In genomic region chr4:56909568-56909967, GRCm38 (mm10) we compare ENCODE assay signal across 27 mouse cellular contexts. TPM values are rescaled to one million over a fixed set of nuclear protein-coding genes. Genes with fewer than 3 reads are reported as not detected.
DNase-seq lines count a peak whose midpoint lies in the region; ATAC-seq lines count a peak whose summit lies in the region.
"Had no signal": no experiment of that assay in that cellular context is flagged by ENCODE, and none has a peak within 500 bp of the region (broad histone marks: within the 10 kb centered on the region; RNA-seq: fewer than 3 reads in every experiment).

No protein-coding gene starts in this region.

- H3K9me3 ChIP-seq in limb, embryonic 12.5 days = no peaks in the 10 kb centered on the region
- no peaks in the 10 kb centered on the region for H3K9me3 ChIP-seq in heart, embryonic 10.5 days
- H3K9me3 ChIP-seq: forebrain, embryonic 12.5 days; heart, embryonic 13.5 days; megakaryocyte, embryonic 14.5 days had no signal

- DNase-seq in embryo, embryonic 11 days = peak; percentile 39
- no peak for DNase-seq in embryo, embryonic 9.5 days (ENCODE audit: extremely low spot score)
- peak; percentile 14 for DNase-seq in right cerebral cortex, postnatal 25 days
- no peak for DNase-seq in right cerebral cortex, postnatal 10 days (ENCODE audit: low spot score in 2 of 2)
- no peak for DNase-seq in retina, embryonic 14.5 days (ENCODE audit: low spot score)
- DNase-seq in heart, embryonic 10.5 days (ENCODE audit: low spot score) = no peak
- no peak for DNase-seq in kidney, adult 9 months
- DNase-seq: adrenal gland, postnatal 14 days; cerebellum, adult 11-12 months; cerebellum, adult 9-11 months; forebrain, postnatal 0 days; heart, adult 2 months; heart, postnatal 10 days; kidney, adult 18-20 months; kidney, postnatal 4 days; lung, postnatal 36 days; midbrain, embryonic 14.5 days; retina, postnatal 1 day had no signal

- H3K27me3 ChIP-seq in limb, embryonic 12.5 days = no peaks in the 10 kb centered on the region
- H3K27me3 ChIP-seq in heart, embryonic 10.5 days (ENCODE audit: insufficient read depth, poor library complexity, severe bottlenecking) = no peaks in the 10 kb centered on the region
- H3K27me3 ChIP-seq: forebrain, embryonic 12.5 days; heart, embryonic 13.5 days; megakaryocyte, embryonic 14.5 days; Patski had no signal

- H3K4me2 ChIP-seq in limb, embryonic 12.5 days = no peak overlapping the region
- H3K4me2 ChIP-seq: forebrain, embryonic 12.5 days; heart, embryonic 13.5 days; hindbrain, embryonic 14.5 days; liver, embryonic 11.5 days had no signal

- peaks cover 30% of the 10 kb centered on the region for H3K4me1 ChIP-seq in limb, embryonic 12.5 days (replicated peaks)
- H3K4me1 ChIP-seq in heart, embryonic 10.5 days = 0 out of 2 replicates have a peak, but pooled peaks cover 2% of the 10 kb centered on the region
- H3K4me1 ChIP-seq: forebrain, embryonic 12.5 days; megakaryocyte, embryonic 14.5 days had no signal

- H3K27ac ChIP-seq in limb, embryonic 12.5 days = peak overlapping the region; percentile 78
- no peak overlapping the region for H3K27ac ChIP-seq in heart, embryonic 10.5 days
- H3K27ac ChIP-seq: forebrain, embryonic 12.5 days; heart, adult 2 months; heart, embryonic 13.5 days; hindbrain, embryonic 14.5 days; kidney, postnatal 0 days had no signal

- H3K4me3 ChIP-seq in limb, embryonic 12.5 days (replicated peaks) = no peak overlapping the region
- H3K4me3 ChIP-seq in heart, embryonic 10.5 days = no peak overlapping the region
- H3K4me3 ChIP-seq: erythroblast, embryonic 14.5 days; forebrain, embryonic 12.5 days; heart, adult 2 months; heart, embryonic 13.5 days; megakaryocyte, embryonic 14.5 days had no signal

- ATAC-seq in limb, embryonic 12.5 days (ENCODE audit: insufficient number of reproducible peaks, insufficient read depth, low FRiP score, low TSS enrichment, low read depth) = peak; percentile 81
- ATAC-seq: forebrain, postnatal 0 days; Patski had no signal

- no peak overlapping the region for H3K9ac ChIP-seq in limb, embryonic 12.5 days (replicated peaks)
- H3K9ac ChIP-seq: forebrain, embryonic 12.5 days; forebrain, postnatal 0 days; heart, embryonic 13.5 days; hindbrain, embryonic 14.5 days had no signal

- peaks cover 68% of the 10 kb centered on the region for H3K36me3 ChIP-seq in limb, embryonic 12.5 days
- H3K36me3 ChIP-seq in heart, embryonic 10.5 days = peaks cover 69% of the 10 kb centered on the region

- 21% methylated on average over 3 of the region's 3 CpGs for WGBS in limb, embryonic 12.5 days
- WGBS in heart, embryonic 10.5 days = 84% methylated on average over 3 of the region's 3 CpGs

RNA-seq across cellular contexts. Expression of gene Tmem245, which starts 37.7 kb away (rescaled TPM):
- polyA plus RNA-seq in limb, embryonic 12.5 days (2016; fragmentation: Nextera tagmentation; extraction: Ambion mirVana) = 14.0 and 14.6 TPM in 2 replicates
- 14.0 and 23.1 TPM in 2 replicates for polyA plus RNA-seq in heart, embryonic 10.5 days (2016; fragmentation: Nextera tagmentation; extraction: Ambion mirVana)

RNA-seq across cellular contexts. Expression of gene Ctnnal1, which starts 44.6 kb away (rescaled TPM):
- 40.2 and 40.4 TPM in 2 replicates for polyA plus RNA-seq in limb, embryonic 12.5 days (2016; fragmentation: Nextera tagmentation; extraction: Ambion mirVana)
- polyA plus RNA-seq in heart, embryonic 10.5 days (2016; fragmentation: Nextera tagmentation; extraction: Ambion mirVana) = 18.2 and 23.2 TPM in 2 replicates

Comparison
In these comparisons a context has a peak if more than half of its experiments do, and no peak if none do; other contexts are left out.
1. DNase-seq: peak in embryo, embryonic 11 days (single experiment) and right cerebral cortex, postnatal 25 days (single experiment); none in embryo, embryonic 9.5 days (single experiment), right cerebral cortex, postnatal 10 days (0 of 2), retina, embryonic 14.5 days (single experiment), heart, embryonic 10.5 days (single experiment) and kidney, adult 9 months (single experiment).